Mouse (Mus musculus): ENCODE data around the gene Rhog.
"Not testable (repeated sequence)": the region's sequence is repeated elsewhere in the genome, so short reads cannot be mapped to it uniquely, and the experiment has no call there.

Gene Rhog

GRCm38 (mm10) chr7:102255954-102256353 lies at the start of gene Rhog:
TSS of gene Rhog (minus strand) at chr7:102256054.
- no peak for DNase-seq (ENCODE audit: low spot score)

- no peak for DNase-seq (ENCODE audit: low spot score)
Measured at GRCm38 (mm10) chr7:102305596-102305995, 49.7 kb upstream of the Rhog start.

GRCm38 (mm10) chr7:102302471-102302870 lies 46.6 kb upstream of the Rhog start:
- no peak for DNase-seq (ENCODE audit: low spot score)

GRCm38 (mm10) chr7:102300761-102301160 lies 44.9 kb upstream of the Rhog start:
- no peak for DNase-seq (ENCODE audit: low spot score)

GRCm38 (mm10) chr7:102293234-102293633 lies 37.4 kb upstream of the Rhog start:
- DNase-seq (ENCODE audit: low spot score): no peak

- DNase-seq (ENCODE audit: low spot score): no peak
Measured at GRCm38 (mm10) chr7:102292228-102292627, 36.4 kb upstream of the Rhog start.

GRCm38 (mm10) chr7:102289466-102289865 lies 33.6 kb upstream of the Rhog start:
- no peak for DNase-seq (ENCODE audit: low spot score)

- DNase-seq (ENCODE audit: low spot score): no peak
Measured at GRCm38 (mm10) chr7:102282261-102282660, 26.4 kb upstream of the Rhog start.

GRCm38 (mm10) chr7:102281403-102281802 lies 25.5 kb upstream of the Rhog start:
- no peak for DNase-seq (ENCODE audit: low spot score)

GRCm38 (mm10) chr7:102272422-102272948 lies 16.6 kb upstream of the Rhog start:
- no peak for DNase-seq (ENCODE audit: low spot score)

GRCm38 (mm10) chr7:102268395-102268748 lies 12.5 kb upstream of the Rhog start:
- no peak for DNase-seq (ENCODE audit: low spot score)

- peak; percentile 42 for DNase-seq (ENCODE audit: low spot score)
Measured at GRCm38 (mm10) chr7:102267601-102268394, 11.9 kb upstream of the Rhog start, which contains the start of gene Stim1. TSS of gene Stim1 (plus strand) at chr7:102267806.

GRCm38 (mm10) chr7:102267113-102267579 lies 11.3 kb upstream of the Rhog start:
- peak; percentile 93 for DNase-seq (ENCODE audit: low spot score)

GRCm38 (mm10) chr7:102266401-102267042 lies 10.7 kb upstream of the Rhog start:
- DNase-seq (ENCODE audit: low spot score): no peak

GRCm38 (mm10) chr7:102266021-102266400 lies 10.2 kb upstream of the Rhog start:
- DNase-seq (ENCODE audit: low spot score): not testable (repeated sequence)

- no peak for DNase-seq (ENCODE audit: low spot score)
Measured at GRCm38 (mm10) chr7:102263020-102263419, 7.2 kb upstream of the Rhog start.

GRCm38 (mm10) chr7:102260518-102260917 lies 4.7 kb upstream of the Rhog start:
- no peak for DNase-seq (ENCODE audit: low spot score)

- DNase-seq (ENCODE audit: low spot score): no peak
Measured at GRCm38 (mm10) chr7:102259716-102260479, 4.0 kb upstream of the Rhog start.

- no peak for DNase-seq (ENCODE audit: low spot score)
Measured at GRCm38 (mm10) chr7:102258753-102259152, 2.9 kb upstream of the Rhog start.

GRCm38 (mm10) chr7:102258189-102258588 lies 2.3 kb upstream of the Rhog start:
- DNase-seq (ENCODE audit: low spot score): peak; percentile 79

- DNase-seq (ENCODE audit: low spot score): no peak
Measured at GRCm38 (mm10) chr7:102256636-102257035, 782 bp upstream of the Rhog start.

- no peak for DNase-seq (ENCODE audit: low spot score)
Measured at GRCm38 (mm10) chr7:102253631-102254030, 2.2 kb downstream of the Rhog start.
